18 mouse cellular contexts compared by ENCODE assay signal in the genomic region with DNA sequence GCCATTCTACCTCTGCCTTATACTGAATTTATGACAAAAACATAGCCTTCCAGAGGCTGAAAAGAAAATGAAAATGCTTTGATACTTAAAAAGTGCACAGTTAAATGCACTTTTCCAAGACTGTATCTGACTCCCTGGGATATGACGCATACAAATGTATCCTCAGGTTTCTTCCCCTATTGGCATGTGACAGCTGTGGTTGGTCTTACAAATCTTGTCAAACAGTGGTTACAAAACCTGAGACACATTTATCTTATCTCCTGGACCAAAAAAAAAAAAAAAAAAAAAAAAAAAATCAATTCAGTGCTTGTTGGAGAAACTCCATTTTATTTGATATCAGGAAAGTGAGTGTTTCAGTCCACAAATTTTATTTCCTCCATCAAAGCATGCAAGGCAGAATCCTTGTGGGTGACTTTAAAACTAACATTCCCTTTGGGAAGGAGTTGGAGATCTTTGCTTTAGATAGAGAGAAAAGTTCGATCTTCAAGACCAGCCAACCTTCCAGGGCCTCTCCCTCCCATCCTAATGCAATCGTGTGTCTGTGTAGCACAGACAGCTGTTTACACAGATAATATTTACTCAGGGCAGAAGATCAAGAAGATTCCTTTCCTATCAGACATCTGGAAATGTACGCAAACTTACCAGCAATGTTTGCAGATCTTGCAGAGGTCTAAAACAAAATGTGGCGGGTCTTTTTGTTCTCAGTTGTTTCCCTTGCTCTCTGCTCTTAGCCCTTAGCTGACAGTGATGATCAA.
"Had no signal": no experiment of that assay in that cellular context is flagged by ENCODE, and none has a peak within 500 bp of the region (broad histone marks: within the 10 kb centered on the region; RNA-seq: fewer than 3 reads in every experiment).

No protein-coding gene starts in this region.

- H3K27me3 ChIP-seq: limb, embryonic 12.5 days; limb, embryonic 15.5 days; midbrain, embryonic 13.5 days had no signal

- H3K9me3 ChIP-seq: limb, embryonic 12.5 days; limb, embryonic 15.5 days; midbrain, embryonic 10.5 days; midbrain, embryonic 13.5 days had no signal

- H3K27ac ChIP-seq: kidney, postnatal 0 days; limb, embryonic 12.5 days; limb, embryonic 15.5 days; midbrain, embryonic 10.5 days; midbrain, embryonic 13.5 days; stomach, postnatal 0 days had no signal

- H3K9ac ChIP-seq: limb, embryonic 12.5 days; limb, embryonic 15.5 days; midbrain, embryonic 13.5 days had no signal

- H3K36me3 ChIP-seq: limb, embryonic 12.5 days; limb, embryonic 15.5 days; midbrain, embryonic 10.5 days; midbrain, embryonic 13.5 days had no signal

- H3K4me2 ChIP-seq: limb, embryonic 12.5 days; limb, embryonic 15.5 days; midbrain, embryonic 13.5 days had no signal

- DNase-seq: kidney, adult 2 months; kidney, postnatal 36 days; left cerebral cortex, postnatal 4 days; lung, adult 2 months; lung, postnatal 36 days; thymus, adult 2 months; thymus, postnatal 14 days; thymus, postnatal 4 days had no signal

- ATAC-seq: intestine, postnatal 0 days; lung, postnatal 0 days; midbrain, embryonic 13.5 days; midbrain, embryonic 16.5 days had no signal

- H3K4me1 ChIP-seq: limb, embryonic 12.5 days; limb, embryonic 15.5 days; midbrain, embryonic 13.5 days had no signal

- H3K4me3 ChIP-seq: limb, embryonic 12.5 days; limb, embryonic 15.5 days; megakaryocyte, embryonic 14.5 days; midbrain, embryonic 10.5 days; midbrain, embryonic 13.5 days had no signal
